Mouse (Mus musculus): ENCODE results near the gene Ccl27b. TPM values are rescaled to one million over a fixed set of nuclear protein-coding genes. Genes with fewer than 3 reads are reported as not detected.
"Not testable (repeated sequence)": the region's sequence is repeated elsewhere in the genome, so short reads cannot be mapped to it uniquely, and the experiment has no call there.

The Ccl27b gene
- 16.4 TPM in 1 of 2 replicates, not detected in the other for polyA plus RNA-seq (2015; fragmentation: Nextera tagmentation; extraction: Ambion mirVana)

DNA sequence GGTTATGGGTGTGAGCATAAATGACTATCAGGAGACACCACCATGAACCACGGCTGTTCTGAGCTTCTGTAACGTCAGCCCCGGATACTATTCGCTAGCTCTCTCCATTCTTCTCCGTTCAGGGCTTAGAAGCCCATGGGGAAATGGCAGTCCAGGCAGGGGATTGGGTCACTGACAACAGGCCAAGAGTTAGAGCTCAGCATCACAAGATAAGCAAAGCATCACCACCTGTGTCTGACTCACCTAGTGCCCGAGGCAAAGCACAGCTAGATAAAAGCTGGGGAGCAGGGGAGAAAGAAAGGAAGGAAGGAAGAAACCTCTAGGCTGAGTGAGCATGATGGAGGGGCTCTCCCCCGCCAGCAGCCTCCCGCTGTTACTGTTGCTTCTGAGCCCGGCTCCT is at the start of gene Ccl27b:
Gene Ccl27b (plus strand): TSS at position 301 of the 400 bp plus-strand sequence.
- not testable (repeated sequence) for DNase-seq (ENCODE audit: low spot score)

DNA sequence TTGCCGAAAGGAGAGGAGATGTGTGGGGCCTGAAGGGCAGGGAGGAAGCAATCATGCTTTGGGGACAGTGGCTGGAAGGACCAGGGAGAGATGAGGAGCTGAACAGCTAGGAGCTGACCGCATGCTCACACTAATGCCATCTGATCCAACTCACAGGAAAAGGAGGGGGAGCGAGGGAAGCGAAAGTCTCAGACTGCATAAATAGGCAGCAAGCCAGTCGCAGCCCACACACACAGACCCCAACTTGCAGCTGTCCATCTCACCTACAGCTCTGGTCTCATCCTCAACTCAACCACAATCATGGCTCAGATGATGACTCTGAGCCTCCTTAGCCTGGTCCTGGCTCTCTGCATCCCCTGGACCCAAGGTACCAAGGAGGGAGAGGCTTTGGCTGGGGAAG is 43.2 kb upstream of the Ccl27b start, which contains the start of gene Gm10591:
Gene Gm10591 (plus strand): TSS at position 301 of the 400 bp plus-strand sequence.
- not testable (repeated sequence) for DNase-seq (ENCODE audit: low spot score)

DNA sequence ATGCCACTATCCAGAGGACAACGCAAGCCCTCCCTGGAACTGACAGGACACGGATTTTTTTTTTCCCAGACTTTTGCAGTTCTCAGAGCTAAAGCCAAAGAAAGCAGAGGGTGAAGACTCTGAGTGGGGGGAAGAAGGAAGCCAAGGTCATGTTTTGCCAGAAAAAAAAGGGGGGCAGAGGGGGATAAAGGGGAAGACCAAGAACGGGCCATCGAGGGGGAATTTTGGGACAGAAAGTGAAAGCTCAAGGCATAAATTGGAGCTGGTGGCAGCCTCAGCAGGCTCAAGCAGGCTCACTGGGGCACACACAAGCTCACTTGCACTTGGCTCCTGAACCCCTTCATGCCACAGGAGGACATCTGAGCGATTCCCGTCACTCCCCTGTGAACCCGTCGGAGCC is 25.6 kb upstream of the Ccl27b start, which contains the start of gene Gm2564:
Gene Gm2564 (plus strand): TSS at position 301 of the 400 bp plus-strand sequence.
- DNase-seq (ENCODE audit: low spot score), result not testable (repeated sequence)

DNA sequence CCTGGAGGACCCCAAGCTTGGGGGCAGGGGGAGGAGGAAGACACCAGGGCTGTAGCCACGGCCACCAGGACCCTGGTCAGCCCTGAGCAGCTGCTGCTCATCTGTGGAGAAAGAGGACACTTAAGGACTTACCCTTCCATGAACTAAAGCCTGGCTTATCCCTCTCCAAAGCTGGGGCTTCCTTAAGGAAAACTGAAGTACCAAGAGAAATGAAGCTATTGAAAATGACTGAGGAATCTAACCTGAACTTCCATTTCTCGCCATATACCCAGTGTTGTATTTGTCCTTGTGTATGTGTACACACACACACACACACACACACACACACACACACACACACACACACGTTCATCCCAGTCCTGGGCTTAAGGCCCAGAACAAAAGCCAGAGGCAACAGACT is 6.7 kb downstream of the Ccl27b start, which contains the start of gene Il11ra2:
Gene Il11ra2 (minus strand): TSS at position 101 of the 400 bp plus-strand sequence.
- DNase-seq (ENCODE audit: low spot score), result not testable (repeated sequence)

DNA sequence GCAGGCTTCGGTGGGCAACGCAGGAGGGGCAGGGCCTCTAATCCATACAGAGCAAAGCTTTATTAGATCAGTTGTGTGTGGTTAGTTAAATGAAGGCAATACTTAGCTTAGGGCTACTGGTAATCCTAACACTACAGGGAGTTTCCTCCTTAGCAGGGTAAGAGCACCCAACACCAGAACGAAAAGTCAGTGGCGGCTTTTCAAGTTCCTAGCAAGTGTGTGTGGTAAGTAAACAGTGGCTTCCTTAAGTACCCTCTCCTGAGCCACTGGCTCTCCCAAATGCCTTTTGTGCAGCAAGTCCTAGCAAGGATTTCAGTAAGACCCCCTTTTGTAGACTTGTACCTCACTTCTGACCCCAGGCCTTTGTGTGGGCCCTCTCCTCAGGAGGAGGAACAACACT is 20.4 kb downstream of the Ccl27b start:
- DNase-seq (ENCODE audit: low spot score), result not testable (repeated sequence)

DNA sequence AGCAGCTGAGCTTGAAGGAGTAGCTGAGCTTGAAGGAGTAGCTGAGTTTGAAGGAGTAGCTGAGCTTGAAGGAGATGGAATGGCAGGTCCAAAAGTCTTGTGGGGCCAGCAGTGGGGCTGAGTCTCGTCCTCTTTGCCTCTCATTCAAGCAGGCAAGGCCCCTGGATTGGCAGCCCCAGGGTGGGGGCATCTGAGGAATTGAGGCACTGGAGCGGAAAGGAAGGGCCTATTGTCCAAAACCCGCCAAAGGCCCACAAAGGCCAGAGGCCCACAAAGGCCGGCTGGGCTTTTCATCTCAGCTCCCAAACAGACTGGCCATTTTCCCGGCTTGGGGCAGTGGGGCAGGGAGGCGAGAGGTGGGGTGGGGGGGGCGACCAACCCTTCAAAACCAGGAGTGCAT is 24.3 kb downstream of the Ccl27b start:
- DNase-seq (ENCODE audit: low spot score), result not testable (repeated sequence)

DNA sequence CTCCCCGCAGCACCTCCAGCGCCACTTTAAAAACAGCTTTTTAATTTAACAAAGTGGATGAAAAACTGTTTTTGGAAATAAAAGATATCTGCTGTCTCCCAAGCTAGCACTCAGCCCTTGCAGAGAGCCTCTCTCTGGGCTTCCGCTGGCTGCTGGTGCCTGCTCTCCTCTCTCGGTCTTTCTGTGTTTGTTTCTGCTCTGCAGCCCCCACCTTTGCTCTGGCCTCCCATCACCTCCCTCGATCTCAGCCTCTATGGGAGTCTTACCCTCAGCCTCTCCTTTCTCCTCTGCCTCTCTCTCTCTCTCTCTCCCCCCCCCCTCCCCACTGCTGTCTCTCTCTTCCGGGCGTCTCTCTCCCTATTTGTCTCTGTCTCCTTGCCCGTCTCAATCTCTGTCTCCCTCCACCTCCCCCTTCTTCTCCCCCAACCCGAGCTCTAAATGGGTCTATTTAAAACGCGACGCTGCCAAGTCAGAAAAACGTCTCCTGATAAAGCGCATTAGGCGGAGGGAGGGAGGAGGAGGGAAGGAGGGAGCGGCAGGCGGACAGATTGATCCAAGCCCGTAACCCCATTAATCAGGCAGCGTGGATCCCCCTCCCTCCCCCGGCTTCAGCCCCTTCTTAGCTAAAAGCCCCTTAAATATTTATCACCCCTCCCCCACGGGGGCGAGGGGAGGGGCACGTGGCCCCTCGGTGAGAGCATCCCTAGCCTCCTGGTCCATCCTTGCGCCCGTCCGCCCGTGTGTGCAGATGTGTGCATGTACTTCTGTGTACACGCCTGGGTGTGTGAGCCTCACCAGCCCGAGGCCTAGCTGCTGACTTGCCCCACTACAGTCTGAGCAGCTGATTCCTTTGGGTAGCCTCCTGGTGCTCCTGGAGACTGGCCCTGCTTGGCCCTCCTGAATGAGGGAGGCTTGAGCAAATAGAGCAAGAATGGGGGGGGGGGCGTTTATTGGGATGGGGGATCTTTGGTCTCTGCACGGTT is 25.6 kb downstream of the Ccl27b start:
- not testable (repeated sequence) for DNase-seq (ENCODE audit: low spot score)

DNA sequence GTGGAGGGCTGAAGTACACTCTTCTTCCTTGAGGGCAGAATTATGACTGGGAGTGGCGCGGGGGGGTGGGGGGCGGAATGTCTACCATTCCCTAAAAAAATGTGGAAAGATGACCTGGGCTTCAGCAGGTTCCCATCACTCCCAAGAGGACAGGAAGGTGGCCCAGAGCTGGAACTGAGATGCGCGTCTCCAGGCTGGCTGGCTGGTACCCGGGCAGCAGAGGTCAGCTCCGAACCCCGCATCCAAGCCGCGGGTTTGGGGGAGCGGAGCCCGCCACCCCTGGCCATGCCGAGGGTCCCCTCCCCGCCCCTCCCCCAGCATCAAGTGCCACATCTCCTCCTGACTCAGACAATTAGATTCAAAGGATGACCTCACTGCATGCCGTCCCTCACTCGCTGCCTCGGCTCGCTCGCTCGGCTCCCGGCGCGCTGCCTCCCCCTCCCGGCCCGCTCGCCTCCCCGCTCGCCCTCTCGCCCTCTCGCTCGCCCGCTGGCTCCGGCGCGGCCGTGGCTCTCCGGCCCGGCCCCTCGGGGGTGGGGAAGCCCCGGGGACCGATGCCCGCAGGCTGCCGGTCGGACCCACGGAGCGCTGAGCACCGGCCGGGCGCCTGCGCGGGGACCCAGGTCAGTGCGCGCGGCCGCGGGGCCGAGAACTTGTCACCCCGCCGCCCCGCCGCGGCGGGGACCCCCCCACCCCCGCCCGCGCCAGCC is 26.6 kb downstream of the Ccl27b start:
- not testable (repeated sequence) for DNase-seq (ENCODE audit: low spot score)

DNA sequence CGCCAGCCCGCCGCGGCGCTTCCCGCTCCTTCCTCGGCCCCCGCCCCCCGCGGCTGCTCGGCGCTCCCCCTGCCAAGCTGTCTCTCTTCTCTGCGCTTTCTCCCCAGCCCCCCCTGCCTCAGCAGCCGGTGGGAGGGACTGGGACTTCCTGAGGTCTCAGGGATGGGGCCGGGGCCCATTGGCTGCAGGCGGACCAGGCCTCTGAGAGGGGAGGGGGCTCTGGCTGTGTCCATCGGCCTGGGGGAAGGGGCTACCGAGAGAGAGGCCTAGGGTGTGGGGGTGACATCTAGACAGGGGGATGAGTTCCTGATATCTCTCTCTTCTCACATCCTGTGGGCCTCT is 27.1 kb downstream of the Ccl27b start:
- DNase-seq (ENCODE audit: low spot score), result not testable (repeated sequence)

Other genes starting within 250 kb of the Ccl27b start
- gene Gm21586, start 215.9 kb upstream of the Ccl27b start, polyA plus RNA-seq (2015; fragmentation: Nextera tagmentation; extraction: Ambion mirVana), result not detected in 2 replicates
- not detected in 2 replicates for gene Gm2163, start 188.5 kb upstream of the Ccl27b start, polyA plus RNA-seq (2015; fragmentation: Nextera tagmentation; extraction: Ambion mirVana)
- 0.04 and 0.06 TPM in 2 replicates for gene Fam205a2, start 127.1 kb upstream of the Ccl27b start, polyA plus RNA-seq (2015; fragmentation: Nextera tagmentation; extraction: Ambion mirVana)
- not detected in 2 replicates for gene Gm10591, start 43.1 kb upstream of the Ccl27b start, polyA plus RNA-seq (2015; fragmentation: Nextera tagmentation; extraction: Ambion mirVana)
- 18.8 and 20.8 TPM in 2 replicates for gene Gm2564, start 25.5 kb upstream of the Ccl27b start, polyA plus RNA-seq (2015; fragmentation: Nextera tagmentation; extraction: Ambion mirVana)
- 0.23 and 0.30 TPM in 2 replicates for gene Il11ra2, start 6.6 kb downstream of the Ccl27b start, polyA plus RNA-seq (2015; fragmentation: Nextera tagmentation; extraction: Ambion mirVana)
- gene 4930578G10Rik, start 80.3 kb downstream of the Ccl27b start, polyA plus RNA-seq (2015; fragmentation: Nextera tagmentation; extraction: Ambion mirVana), result not detected in 2 replicates
- 16.2 and 22.5 TPM in 2 replicates for gene Ccl19, start 101.3 kb downstream of the Ccl27b start, polyA plus RNA-seq (2015; fragmentation: Nextera tagmentation; extraction: Ambion mirVana)
- 410 and 451 TPM in 2 replicates for gene Ccl21a, start 118.7 kb downstream of the Ccl27b start, polyA plus RNA-seq (2015; fragmentation: Nextera tagmentation; extraction: Ambion mirVana)
- not detected in 2 replicates for gene Fam205a1, start 198.6 kb downstream of the Ccl27b start, polyA plus RNA-seq (2015; fragmentation: Nextera tagmentation; extraction: Ambion mirVana)
- 0.04 and 0.10 TPM in 2 replicates for gene Gm12394, start 201.5 kb downstream of the Ccl27b start, polyA plus RNA-seq (2015; fragmentation: Nextera tagmentation; extraction: Ambion mirVana)
- gene Fam205c, start 219.0 kb downstream of the Ccl27b start, polyA plus RNA-seq (2015; fragmentation: Nextera tagmentation; extraction: Ambion mirVana), result 0.14 TPM in 1 of 2 replicates, not detected in the other